27 mouse cellular contexts compared by ENCODE assay signal in the genomic region with DNA sequence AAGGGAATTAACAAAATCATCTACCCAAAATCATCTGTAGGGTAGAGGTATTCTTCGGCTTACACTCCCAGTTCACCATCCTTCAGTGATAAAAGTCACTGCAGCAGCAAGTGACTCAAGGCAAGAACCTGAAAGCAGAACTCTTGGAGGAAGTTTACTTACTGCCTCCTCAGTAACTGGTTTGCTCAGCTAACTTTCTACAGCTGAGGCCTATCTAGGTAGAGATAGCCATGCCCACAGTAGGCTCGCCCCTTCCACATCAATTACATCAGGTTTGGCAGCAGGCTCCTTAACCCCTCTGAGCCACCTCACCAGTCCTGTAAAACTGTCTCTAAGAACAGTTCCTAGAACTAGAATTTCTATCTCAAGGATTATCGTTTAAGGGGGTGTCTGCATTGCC. TPM values are rescaled to one million over a fixed set of nuclear protein-coding genes. Genes with fewer than 3 reads are reported as not detected.
"Had no signal": no experiment of that assay in that cellular context is flagged by ENCODE, and none has a peak within 500 bp of the region (broad histone marks: within the 10 kb centered on the region; RNA-seq: fewer than 3 reads in every experiment).

No protein-coding gene starts in this region.

- H3K27me3 ChIP-seq: embryonic facial prominence, embryonic 12.5 days; embryonic facial prominence, embryonic 13.5 days; embryonic facial prominence, embryonic 15.5 days; forebrain, embryonic 12.5 days; forebrain, embryonic 13.5 days; forebrain, embryonic 15.5 days had no signal

- ATAC-seq: forebrain, embryonic 13.5 days; forebrain, embryonic 14.5 days; forebrain, embryonic 15.5 days; forebrain, embryonic 16.5 days; forebrain, postnatal 0 days had no signal

- H3K4me3 ChIP-seq: embryonic facial prominence, embryonic 10.5 days; embryonic facial prominence, embryonic 12.5 days; embryonic facial prominence, embryonic 13.5 days; embryonic facial prominence, embryonic 15.5 days; erythroblast, embryonic 14.5 days; forebrain, embryonic 10.5 days; forebrain, embryonic 12.5 days; forebrain, embryonic 13.5 days; forebrain, embryonic 15.5 days; gastrocnemius, adult 2 months; heart, adult 2 months had no signal

- DNase-seq: cerebellum, adult 9-10 months; cerebellum, adult 9-11 months; cerebellum, postnatal 10 days; cerebellum, postnatal 14 days; cerebellum, postnatal 25 days; cerebellum, postnatal 36 days; embryo, embryonic 11 days; forebrain, postnatal 0 days; gastrocnemius, adult 2 months; gastrocnemius, postnatal 10 days; gastrocnemius, postnatal 14 days; gastrocnemius, postnatal 25 days; gastrocnemius, postnatal 36 days; heart, adult 11 months; heart, adult 18-20 months; heart, adult 2 months had no signal

- H3K4me1 ChIP-seq: embryonic facial prominence, embryonic 10.5 days; embryonic facial prominence, embryonic 12.5 days; embryonic facial prominence, embryonic 13.5 days; embryonic facial prominence, embryonic 15.5 days; forebrain, embryonic 10.5 days; forebrain, embryonic 12.5 days; forebrain, embryonic 13.5 days; forebrain, embryonic 15.5 days had no signal

- H3K27ac ChIP-seq: embryonic facial prominence, embryonic 10.5 days; embryonic facial prominence, embryonic 12.5 days; embryonic facial prominence, embryonic 13.5 days; embryonic facial prominence, embryonic 15.5 days; forebrain, embryonic 10.5 days; forebrain, embryonic 12.5 days; forebrain, embryonic 13.5 days; forebrain, embryonic 15.5 days; gastrocnemius, adult 2 months; heart, adult 2 months had no signal

- H3K36me3 ChIP-seq: embryonic facial prominence, embryonic 10.5 days; embryonic facial prominence, embryonic 12.5 days; embryonic facial prominence, embryonic 13.5 days; embryonic facial prominence, embryonic 15.5 days; forebrain, embryonic 10.5 days; forebrain, embryonic 12.5 days; forebrain, embryonic 15.5 days had no signal

- H3K4me2 ChIP-seq: embryonic facial prominence, embryonic 12.5 days; embryonic facial prominence, embryonic 13.5 days; embryonic facial prominence, embryonic 15.5 days; forebrain, embryonic 12.5 days; forebrain, embryonic 13.5 days; forebrain, embryonic 15.5 days had no signal

- H3K9me3 ChIP-seq: embryonic facial prominence, embryonic 10.5 days; embryonic facial prominence, embryonic 12.5 days; embryonic facial prominence, embryonic 13.5 days; embryonic facial prominence, embryonic 15.5 days; forebrain, embryonic 10.5 days; forebrain, embryonic 12.5 days; forebrain, embryonic 13.5 days; forebrain, embryonic 15.5 days had no signal

- H3K9ac ChIP-seq: embryonic facial prominence, embryonic 12.5 days; embryonic facial prominence, embryonic 13.5 days; embryonic facial prominence, embryonic 15.5 days; forebrain, embryonic 12.5 days; forebrain, embryonic 13.5 days; forebrain, embryonic 15.5 days; forebrain, postnatal 0 days had no signal

RNA-seq across cellular contexts. Expression of a gene that starts 59.1 kb away (rescaled TPM):
- polyA plus RNA-seq: erythroblast, embryonic 14.5 days had no signal
